Mouse (Mus musculus): Measurements from ENCODE around the gene Klf2. TPM values are rescaled to one million over a fixed set of nuclear protein-coding genes. Genes with fewer than 3 reads are reported as not detected.
A peak's percentile ranks its signal among the peaks of the same experiment; 100 is the strongest.

Gene Klf2
- polyA plus RNA-seq, 1 experiment from 2014 or later = 2.9 TPM

DNA sequence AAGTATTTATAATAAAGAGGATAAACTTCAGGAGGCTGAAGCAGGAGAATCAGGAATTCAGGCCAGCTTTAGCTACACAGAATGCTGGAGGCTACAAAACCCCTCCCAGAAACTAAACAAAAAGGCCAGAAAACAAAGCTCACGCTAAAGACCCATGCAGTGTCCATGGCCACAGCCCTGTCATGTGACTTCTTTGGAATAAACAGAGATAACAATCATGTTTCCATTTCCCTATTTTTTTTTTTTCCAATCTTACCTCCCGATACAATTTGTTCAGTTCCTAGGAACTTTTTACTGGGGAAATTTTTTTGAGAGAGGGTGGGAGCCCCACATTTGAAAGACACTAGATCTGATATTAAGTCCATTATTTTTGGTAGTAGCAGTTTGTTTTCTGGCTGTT, 17.4 kb downstream of the Klf2 start:
- Histone ChIP-seq H3K9me3 (replicated peaks) (no peaks in the 10 kb centered on the region), H3K4me1 (replicated peaks) (no peaks in the 10 kb centered on the region), H3K4me3 (replicated peaks) (no peak overlapping the region), H3K36me3 (peaks cover 40% of the 10 kb centered on the region), H3K9ac (no peak overlapping the region), H3K27ac (no peak overlapping the region), H3K27me3 (no peaks in the 10 kb centered on the region), H3K4me2 (no peak overlapping the region)
- DNase-seq (no peak), ATAC-seq (ENCODE audit: low read depth) (no peak)
- WGBS (ENCODE audit: insufficient replicate concordance) = 65% methylated on average over 2 of the region's 2 CpGs

- Histone ChIP-seq H3K9me3 (replicated peaks) (no peaks in the 10 kb centered on the region), H3K4me1 (replicated peaks) (no peaks in the 10 kb centered on the region), H3K4me2 (no peak overlapping the region), H3K9ac (no peak overlapping the region), H3K4me3 (replicated peaks) (no peak overlapping the region), H3K36me3 (peaks cover 42% of the 10 kb centered on the region), H3K27ac (no peak overlapping the region), H3K27me3 (no peaks in the 10 kb centered on the region)
- no peak for ATAC-seq (ENCODE audit: low read depth)
- no peak for DNase-seq
Observed at GRCm38 (mm10) chr8:72337034-72337433, 18.2 kb downstream of the Klf2 start.

- no peak overlapping the region for H3K4me3 ChIP-seq (replicated peaks)
- no peak overlapping the region for H3K9ac ChIP-seq
- no peak overlapping the region for H3K27ac ChIP-seq
- 0 out of 2 replicates have a peak, but pooled peaks cover 5% of the 10 kb centered on the region for H3K4me1 ChIP-seq (replicated peaks)
- DNase-seq (no peak), ATAC-seq (ENCODE audit: low read depth) (no peak)
- 88% methylated on average over 5 of the region's 5 CpGs for WGBS (ENCODE audit: insufficient replicate concordance)
- H3K27me3 ChIP-seq = no peaks in the 10 kb centered on the region
- H3K36me3 ChIP-seq = peaks cover 53% of the 10 kb centered on the region
- no peak overlapping the region for H3K4me2 ChIP-seq
- H3K9me3 ChIP-seq (replicated peaks) = no peaks in the 10 kb centered on the region
Observed at GRCm38 (mm10) chr8:72342556-72343300, 23.9 kb downstream of the Klf2 start.

- no peak overlapping the region for H3K27ac ChIP-seq
- H3K36me3 ChIP-seq = peaks cover 47% of the 10 kb centered on the region
- H3K27me3 ChIP-seq = no peaks in the 10 kb centered on the region
- H3K9ac ChIP-seq = no peak overlapping the region
- no peak overlapping the region for H3K4me2 ChIP-seq
- WGBS (ENCODE audit: insufficient replicate concordance) = 68% methylated on average over 4 of the region's 4 CpGs
- H3K9me3 ChIP-seq (replicated peaks) = no peaks in the 10 kb centered on the region
- DNase-seq (no peak), ATAC-seq (ENCODE audit: low read depth) (no peak)
- 0 out of 2 replicates have a peak, but pooled peaks cover 7% of the 10 kb centered on the region for H3K4me1 ChIP-seq (replicated peaks)
- no peak overlapping the region for H3K4me3 ChIP-seq (replicated peaks)
Observed at GRCm38 (mm10) chr8:72343725-72344124, 24.9 kb downstream of the Klf2 start.

DNA sequence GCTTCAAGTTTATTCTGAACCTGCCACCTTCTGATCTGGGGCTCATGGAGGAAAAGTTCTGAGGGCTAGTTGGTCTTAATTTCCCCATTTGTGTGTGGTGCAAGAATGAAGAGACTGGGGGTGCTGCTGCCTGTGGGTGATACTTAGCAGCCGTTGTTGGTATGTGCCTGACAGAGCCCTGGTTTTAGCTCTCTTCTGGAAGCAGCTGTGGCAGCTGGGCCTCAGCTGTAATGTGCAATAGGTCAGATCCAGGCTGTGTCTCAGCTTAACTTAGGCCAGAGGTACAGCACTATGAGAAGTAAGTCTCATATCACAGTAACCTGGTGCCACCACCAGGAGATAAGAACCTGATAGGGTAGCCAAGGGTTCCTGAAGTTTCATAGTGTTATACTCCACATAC, 28.7 kb downstream of the Klf2 start:
- ATAC-seq (ENCODE audit: low read depth) (no peak), DNase-seq (no peak)
- peaks cover 22% of the 10 kb centered on the region for H3K36me3 ChIP-seq
- WGBS (ENCODE audit: insufficient replicate concordance) = 62% methylated on average over 1 of the region's 1 CpGs
- no peak overlapping the region for H3K4me2 ChIP-seq
- H3K4me1 ChIP-seq (replicated peaks) = peaks cover 30% of the 10 kb centered on the region
- H3K9me3 ChIP-seq (replicated peaks) = no peaks in the 10 kb centered on the region
- H3K27me3 ChIP-seq = no peaks in the 10 kb centered on the region
- no peak overlapping the region for H3K27ac ChIP-seq
- no peak overlapping the region for H3K9ac ChIP-seq
- H3K4me3 ChIP-seq (replicated peaks) = no peak overlapping the region

DNA sequence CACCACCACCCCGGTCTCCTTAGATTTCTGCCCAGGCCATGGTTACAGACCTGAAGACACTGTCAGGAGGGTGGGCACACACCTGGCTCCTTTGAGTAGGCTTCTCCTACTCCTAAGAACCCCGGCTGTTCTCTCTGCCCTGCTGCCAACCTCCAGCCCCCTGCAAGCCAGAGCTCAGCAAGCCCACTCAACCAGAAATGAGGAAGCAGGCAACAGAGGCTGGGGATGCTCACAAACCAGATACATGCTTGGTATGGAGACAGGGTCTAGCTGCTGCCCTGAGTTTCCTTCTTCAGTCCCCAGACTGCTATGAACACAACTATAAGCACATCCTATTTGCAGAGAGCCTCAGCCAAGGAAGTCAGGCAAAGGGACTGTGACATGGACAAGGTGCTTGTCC, 29.3 kb downstream of the Klf2 start:
- H3K9ac ChIP-seq = no peak overlapping the region
- H3K9me3 ChIP-seq (replicated peaks) = no peaks in the 10 kb centered on the region
- H3K4me2 ChIP-seq = no peak overlapping the region
- 65% methylated on average over 2 of the region's 2 CpGs for WGBS (ENCODE audit: insufficient replicate concordance)
- no peak overlapping the region for H3K4me3 ChIP-seq (replicated peaks)
- H3K27ac ChIP-seq = no peak overlapping the region
- ATAC-seq (ENCODE audit: low read depth) (no peak), DNase-seq (no peak)
- peaks cover 20% of the 10 kb centered on the region for H3K36me3 ChIP-seq
- peaks cover 35% of the 10 kb centered on the region for H3K4me1 ChIP-seq (replicated peaks)
- no peaks in the 10 kb centered on the region for H3K27me3 ChIP-seq

- Histone ChIP-seq H3K27ac (no peak overlapping the region), H3K4me1 (replicated peaks) (peaks cover 44% of the 10 kb centered on the region), H3K9ac (no peak overlapping the region), H3K27me3 (no peaks in the 10 kb centered on the region), H3K4me3 (replicated peaks) (no peak overlapping the region), H3K9me3 (replicated peaks) (no peaks in the 10 kb centered on the region), H3K36me3 (peaks cover 14% of the 10 kb centered on the region), H3K4me2 (no peak overlapping the region)
- DNase-seq (no peak), ATAC-seq (ENCODE audit: low read depth) (no peak)
- 63% methylated on average over 1 of the region's 1 CpGs for WGBS (ENCODE audit: insufficient replicate concordance)
Observed at GRCm38 (mm10) chr8:72348956-72349355, 30.1 kb downstream of the Klf2 start.

DNA sequence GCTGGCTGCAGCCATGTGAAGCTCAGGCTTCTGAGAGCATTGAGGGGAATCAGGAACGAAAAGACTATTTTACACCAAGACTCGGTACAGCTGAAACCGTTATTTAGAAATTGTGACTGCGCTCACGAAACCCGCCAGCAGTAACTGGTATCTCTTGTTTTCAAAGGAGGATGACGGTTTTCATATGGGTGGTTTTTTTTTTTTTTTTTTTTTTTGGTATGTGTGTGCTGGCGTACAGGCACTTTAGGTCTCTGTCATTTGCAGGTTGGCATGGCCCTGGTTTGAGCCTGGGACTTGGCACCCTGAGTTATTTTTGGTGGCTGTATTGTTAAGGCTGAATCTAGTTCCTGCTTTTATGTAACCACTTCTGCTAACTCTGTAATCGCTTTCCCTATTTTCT, 31.0 kb downstream of the Klf2 start:
- Histone ChIP-seq H3K9me3 (replicated peaks) (no peaks in the 10 kb centered on the region), H3K9ac (no peak overlapping the region), H3K27ac (no peak overlapping the region; the same call in 1 of the 2 replicates), H3K4me1 (replicated peaks) (peaks cover 50% of the 10 kb centered on the region), H3K27me3 (no peaks in the 10 kb centered on the region), H3K4me2 (no peak overlapping the region), H3K4me3 (replicated peaks) (no peak overlapping the region), H3K36me3 (peaks cover 13% of the 10 kb centered on the region)
- ATAC-seq (ENCODE audit: low read depth) = no peak
- WGBS (ENCODE audit: insufficient replicate concordance) = 74% methylated on average over 9 of the region's 9 CpGs
- DNase-seq = no peak

- no peak for ATAC-seq (ENCODE audit: low read depth)
Observed at GRCm38 (mm10) chr8:72350727-72351126, 31.9 kb downstream of the Klf2 start.

GRCm38 (mm10) chr8:72351405-72352005, 32.7 kb downstream of the Klf2 start:
- DNase-seq (no peak), ATAC-seq (ENCODE audit: low read depth) (no peak)
- Histone ChIP-seq H3K27ac (no peak overlapping the region), H3K4me2 (no peak overlapping the region), H3K9ac (no peak overlapping the region), H3K9me3 (replicated peaks) (no peaks in the 10 kb centered on the region), H3K27me3 (no peaks in the 10 kb centered on the region), H3K4me1 (replicated peaks) (peaks cover 63% of the 10 kb centered on the region), H3K4me3 (replicated peaks) (no peak overlapping the region), H3K36me3 (peaks cover 13% of the 10 kb centered on the region; the same call in 1 of the 2 replicates)
- 54% methylated on average over 7 of the region's 7 CpGs for WGBS (ENCODE audit: insufficient replicate concordance)

More at GRCm38 (mm10) chr8:72350727-72351126, 31.9 kb downstream of the Klf2 start:
- no peak for DNase-seq
- 33% methylated on average over 8 of the region's 8 CpGs for WGBS (ENCODE audit: insufficient replicate concordance)
- no peak overlapping the region for H3K9ac ChIP-seq
- H3K4me3 ChIP-seq (replicated peaks) = no peak overlapping the region
- H3K36me3 ChIP-seq = peaks cover 8% of the 10 kb centered on the region
- peaks cover 58% of the 10 kb centered on the region for H3K4me1 ChIP-seq (replicated peaks)
- no peaks in the 10 kb centered on the region for H3K27me3 ChIP-seq
- H3K9me3 ChIP-seq (replicated peaks) = no peaks in the 10 kb centered on the region
- H3K4me2 ChIP-seq = no peak overlapping the region
- H3K27ac ChIP-seq = no peak overlapping the region

DNA sequence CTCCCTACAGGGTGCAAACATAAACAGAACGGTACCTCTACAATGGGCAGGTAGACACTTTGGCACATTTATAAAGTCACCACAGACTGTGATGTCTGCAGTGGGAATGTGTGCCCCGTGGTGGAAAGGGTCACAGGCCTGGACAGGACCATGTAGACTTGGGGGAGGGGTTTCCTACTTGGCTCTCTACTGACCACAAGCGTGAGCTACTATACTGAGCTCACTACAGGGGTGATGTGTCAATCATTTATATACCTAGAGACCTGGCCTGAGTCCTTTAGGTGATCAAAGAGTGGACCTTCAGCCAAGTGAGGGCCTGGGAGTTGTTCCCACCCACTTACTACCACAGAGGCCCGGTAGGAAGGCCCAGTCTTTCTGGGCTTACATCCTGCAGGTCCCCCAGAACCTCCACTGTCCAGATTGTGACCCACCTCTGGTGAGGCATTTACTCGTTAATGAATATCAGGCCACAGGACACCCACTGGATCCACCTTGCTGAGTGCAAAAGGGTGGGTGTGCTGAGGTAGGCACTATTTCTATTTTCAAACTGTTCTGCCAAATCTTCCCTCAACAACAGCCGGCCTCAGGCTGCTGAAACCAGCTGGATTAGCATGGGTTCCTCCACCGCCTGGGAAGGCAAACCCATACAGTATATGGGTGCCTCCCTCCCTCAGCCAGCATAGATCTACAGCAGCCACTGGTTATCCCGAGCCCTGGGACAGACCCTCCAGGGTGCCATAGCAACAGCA, 34.3 kb downstream of the Klf2 start:
- no peaks in the 10 kb centered on the region for H3K9me3 ChIP-seq (replicated peaks)
- H3K4me3 ChIP-seq (replicated peaks) = no peak overlapping the region
- H3K27me3 ChIP-seq = no peaks in the 10 kb centered on the region
- no peak overlapping the region for H3K9ac ChIP-seq
- peaks cover 60% of the 10 kb centered on the region for H3K4me1 ChIP-seq (replicated peaks)
- ATAC-seq (ENCODE audit: low read depth) (peak; percentile 56), DNase-seq (no peak)
- no peak overlapping the region for H3K4me2 ChIP-seq
- 62% methylated on average over 8 of the region's 8 CpGs for WGBS (ENCODE audit: insufficient replicate concordance)
- peak overlapping the region; percentile 37; the same call in 1 of the 2 replicates for H3K27ac ChIP-seq
- peaks cover 23% of the 10 kb centered on the region for H3K36me3 ChIP-seq

Measured in liver, embryonic 13.5 days (tissue).